ENCODE assay signal across 18 mouse cellular contexts in the genomic region with DNA sequence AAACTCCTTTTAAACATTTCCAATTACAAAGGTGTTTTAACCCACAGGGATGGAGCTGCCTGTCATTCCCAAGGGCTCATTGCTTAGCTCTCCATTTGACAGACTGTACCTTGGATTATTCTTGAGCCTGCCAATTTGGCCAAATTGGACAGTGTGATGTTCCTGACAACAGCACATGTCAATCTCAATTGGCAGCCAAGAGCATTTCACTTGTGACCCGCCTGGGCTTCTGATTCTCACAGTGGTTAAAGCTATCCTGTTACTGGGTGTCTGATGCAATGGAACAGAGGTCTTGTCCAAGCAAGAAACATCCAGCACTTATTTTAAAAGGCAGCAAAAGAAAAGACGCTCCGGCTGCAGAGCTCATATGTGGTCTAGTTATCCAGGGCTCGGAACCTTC.
DNase-seq lines count a peak whose midpoint lies in the region; ATAC-seq lines count a peak whose summit lies in the region.
"Had no signal": no experiment of that assay in that cellular context is flagged by ENCODE, and none has a peak within 500 bp of the region (broad histone marks: within the 10 kb centered on the region; RNA-seq: fewer than 3 reads in every experiment).

No protein-coding gene starts in this region.

- DNase-seq in heart, adult 11 months, result peak; percentile 94
- peak; percentile 13 to 28 for DNase-seq in heart, adult 9 months (ENCODE audit: low spot score in 2 of 2)
- DNase-seq in heart, embryonic 10.5 days (ENCODE audit: low spot score), result no peak
- DNase-seq in gastrocnemius, postnatal 14 days, result peak; percentile 10
- DNase-seq in gastrocnemius, postnatal 25 days, result peak; percentile 49
- DNase-seq in lung, postnatal 36 days, result no peak
- DNase-seq: adrenal gland, adult 2 months; adrenal gland, postnatal 25 days; cerebellum, adult 2 months; forebrain, postnatal 0 days; kidney, adult 11 months; kidney, adult 9 months had no signal

- intact Hi-C loops in gastrocnemius, postnatal 14 days (cut with DNase I; ENCODE audit: low total_unique reads), result no loop called here

- no peak overlapping the region for H3K27ac ChIP-seq in heart, embryonic 11.5 days (ENCODE audit: low read depth, low read length)
- H3K27ac ChIP-seq in heart, embryonic 10.5 days, result no peak overlapping the region
- H3K27ac ChIP-seq: embryonic facial prominence, embryonic 10.5 days; forebrain, embryonic 13.5 days; heart, embryonic 15.5 days; hindbrain, embryonic 13.5 days; hindbrain, postnatal 0 days had no signal

- H3K9me3 ChIP-seq in heart, embryonic 11.5 days (replicated peaks; ENCODE audit: control insufficient read depth, low read length), result no peaks in the 10 kb centered on the region
- no peaks in the 10 kb centered on the region for H3K9me3 ChIP-seq in heart, embryonic 10.5 days
- H3K9me3 ChIP-seq: embryonic facial prominence, embryonic 10.5 days; forebrain, embryonic 13.5 days; heart, embryonic 15.5 days; hindbrain, embryonic 13.5 days had no signal

- no peak overlapping the region for H3K9ac ChIP-seq in heart, embryonic 11.5 days (ENCODE audit: low read depth, low read length)
- H3K9ac ChIP-seq: forebrain, embryonic 13.5 days; forebrain, postnatal 0 days; heart, embryonic 15.5 days; hindbrain, embryonic 13.5 days had no signal

- H3K4me3 ChIP-seq in heart, embryonic 11.5 days (ENCODE audit: low read depth, low read length), result no peak overlapping the region
- H3K4me3 ChIP-seq in heart, embryonic 10.5 days, result no peak overlapping the region
- H3K4me3 ChIP-seq: embryonic facial prominence, embryonic 10.5 days; forebrain, embryonic 13.5 days; heart, embryonic 15.5 days; hindbrain, embryonic 13.5 days had no signal

- H3K36me3 ChIP-seq in heart, embryonic 11.5 days (ENCODE audit: control insufficient read depth, insufficient read depth, low read length), result no peaks in the 10 kb centered on the region
- no peaks in the 10 kb centered on the region for H3K36me3 ChIP-seq in heart, embryonic 10.5 days
- H3K36me3 ChIP-seq: embryonic facial prominence, embryonic 10.5 days; heart, embryonic 15.5 days; hindbrain, embryonic 13.5 days had no signal

- H3K4me1 ChIP-seq in heart, embryonic 11.5 days (ENCODE audit: control insufficient read depth, insufficient read depth, low read length), result peaks cover 8% of the 10 kb centered on the region; the same call in 1 of the 2 replicates
- peaks cover 15% of the 10 kb centered on the region for H3K4me1 ChIP-seq in heart, embryonic 10.5 days

- H3K27me3 ChIP-seq in heart, embryonic 11.5 days (ENCODE audit: control insufficient read depth, insufficient read depth, low read length), result no peaks in the 10 kb centered on the region
- H3K27me3 ChIP-seq in heart, embryonic 10.5 days (ENCODE audit: insufficient read depth, poor library complexity, severe bottlenecking), result no peaks in the 10 kb centered on the region
- H3K27me3 ChIP-seq: heart, embryonic 15.5 days; hindbrain, embryonic 13.5 days had no signal

- ATAC-seq in heart, embryonic 11.5 days (replicated peaks; ENCODE audit: insufficient number of reproducible peaks, low FRiP score, low TSS enrichment), result no peak
- ATAC-seq: forebrain, postnatal 0 days; hindbrain, postnatal 0 days had no signal

- WGBS in heart, embryonic 11.5 days (ENCODE audit: insufficient replicate concordance), result 88% methylated on average over 4 of the region's 4 CpGs
- 77% methylated on average over 4 of the region's 4 CpGs for WGBS in heart, embryonic 10.5 days

- H3K4me2 ChIP-seq in heart, embryonic 11.5 days, result no peak overlapping the region
- H3K4me2 ChIP-seq: forebrain, embryonic 13.5 days; heart, embryonic 15.5 days; hindbrain, embryonic 13.5 days had no signal

Comparison
In these comparisons a context has a peak if more than half of its experiments do, and no peak if none do; other contexts are left out.
1. DNase-seq: peak in heart, adult 11 months (single experiment), heart, adult 9 months (2 of 2), gastrocnemius, postnatal 14 days (single experiment) and gastrocnemius, postnatal 25 days (single experiment); none in heart, embryonic 10.5 days (single experiment) and lung, postnatal 36 days (single experiment).